Mouse (Mus musculus): ENCODE data around the gene Ush2a. TPM values are rescaled to one million over a fixed set of nuclear protein-coding genes. Genes with fewer than 3 reads are reported as not detected.
A peak's percentile ranks its signal among the peaks of the same experiment; 100 is the strongest.

Ush2a gene
- polyA plus RNA-seq, 1 experiment from 2014 or later: 0.05 TPM

DNA sequence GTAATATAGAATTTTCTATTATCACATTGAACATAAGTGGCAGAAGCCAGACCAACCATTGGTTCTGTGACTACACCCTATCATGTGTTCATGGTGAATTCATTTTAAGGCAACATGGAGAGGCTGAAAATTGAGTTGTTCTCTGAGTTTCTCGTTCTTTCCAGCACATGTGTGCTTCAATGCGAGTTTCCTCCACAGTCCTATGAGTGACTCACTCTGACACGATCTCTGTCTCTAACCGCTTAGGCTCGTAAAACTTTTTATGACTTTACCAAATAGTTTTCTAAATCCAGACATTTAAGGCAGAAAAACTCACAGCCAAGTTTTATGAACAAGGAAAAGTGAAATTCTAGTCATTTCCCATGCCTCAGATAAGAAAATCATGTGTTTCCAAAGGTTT, 597.9 kb downstream of the Ush2a start:
- Histone ChIP-seq H3K9ac (replicated peaks; ENCODE audit: low read length) (no peak overlapping the region), H3K27me3 (ENCODE audit: insufficient read depth, low read length) (no peaks in the 10 kb centered on the region), H3K36me3 (ENCODE audit: insufficient read depth, low read length) (no peaks in the 10 kb centered on the region), H3K4me3 (ENCODE audit: low read length) (no peak overlapping the region), H3K4me1 (ENCODE audit: insufficient read depth, low read length) (no peaks in the 10 kb centered on the region), H3K9me3 (ENCODE audit: low read length) (no peaks in the 10 kb centered on the region), H3K4me2 (replicated peaks; ENCODE audit: low read depth, low read length) (no peak overlapping the region), H3K27ac (ENCODE audit: low read length) (no peak overlapping the region)
- WGBS: 66% methylated on average over 5 of the region's 5 CpGs
- ATAC-seq (ENCODE audit: low FRiP score, low TSS enrichment): no peak

DNA sequence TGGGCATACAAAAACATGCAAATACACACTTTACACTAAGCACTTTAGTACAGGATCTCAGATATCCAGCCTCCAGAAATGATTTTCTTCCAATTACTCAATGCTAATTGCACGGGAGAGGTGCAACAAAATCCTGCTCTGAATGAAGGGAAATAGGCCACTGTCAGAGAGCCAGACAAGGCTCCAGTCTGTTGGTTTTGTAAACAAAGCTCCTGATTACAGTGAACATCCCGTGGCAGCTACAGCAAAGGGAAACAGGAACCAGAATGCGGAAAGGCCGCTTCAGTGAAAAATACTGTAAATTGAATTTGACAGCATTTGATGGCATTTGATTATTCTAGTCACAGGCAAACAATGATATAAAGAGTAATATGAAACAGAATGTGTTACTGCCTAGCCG, 604.1 kb downstream of the Ush2a start:
- H3K27me3 ChIP-seq (ENCODE audit: insufficient read depth, low read length): no peaks in the 10 kb centered on the region
- no peak for ATAC-seq (ENCODE audit: low FRiP score, low TSS enrichment)
- H3K4me2 ChIP-seq (replicated peaks; ENCODE audit: low read depth, low read length): peak overlapping the region; percentile 8; the same call in 1 of the 2 replicates
- no peak overlapping the region for H3K27ac ChIP-seq (ENCODE audit: low read length)
- no peak overlapping the region for H3K4me3 ChIP-seq (ENCODE audit: low read length)
- H3K9me3 ChIP-seq (ENCODE audit: low read length): no peaks in the 10 kb centered on the region
- no peak overlapping the region for H3K9ac ChIP-seq (replicated peaks; ENCODE audit: low read length)
- 19% methylated on average over 5 of the region's 5 CpGs for WGBS
- H3K4me1 ChIP-seq (ENCODE audit: insufficient read depth, low read length): 0 out of 2 replicates have a peak, but pooled peaks cover 6% of the 10 kb centered on the region
- H3K36me3 ChIP-seq (ENCODE audit: insufficient read depth, low read length): no peaks in the 10 kb centered on the region

GRCm38 (mm10) chr1:188866515-188866914, 604.7 kb downstream of the Ush2a start:
- H3K27me3 ChIP-seq (ENCODE audit: insufficient read depth, low read length): no peaks in the 10 kb centered on the region
- WGBS: 52% methylated on average over 11 of the region's 11 CpGs
- no peaks in the 10 kb centered on the region for H3K9me3 ChIP-seq (ENCODE audit: low read length)
- H3K27ac ChIP-seq (ENCODE audit: low read length): no peak overlapping the region
- 0 out of 2 replicates have a peak, but pooled peaks cover 6% of the 10 kb centered on the region for H3K4me1 ChIP-seq (ENCODE audit: insufficient read depth, low read length)
- ATAC-seq (ENCODE audit: low FRiP score, low TSS enrichment): no peak; the same call in 1 of the 2 replicates
- H3K4me3 ChIP-seq (ENCODE audit: low read length): no peak overlapping the region
- H3K4me2 ChIP-seq (replicated peaks; ENCODE audit: low read depth, low read length): peak overlapping the region; percentile 8; the same call in 1 of the 2 replicates
- no peaks in the 10 kb centered on the region for H3K36me3 ChIP-seq (ENCODE audit: insufficient read depth, low read length)
- no peak overlapping the region for H3K9ac ChIP-seq (replicated peaks; ENCODE audit: low read length)

DNA sequence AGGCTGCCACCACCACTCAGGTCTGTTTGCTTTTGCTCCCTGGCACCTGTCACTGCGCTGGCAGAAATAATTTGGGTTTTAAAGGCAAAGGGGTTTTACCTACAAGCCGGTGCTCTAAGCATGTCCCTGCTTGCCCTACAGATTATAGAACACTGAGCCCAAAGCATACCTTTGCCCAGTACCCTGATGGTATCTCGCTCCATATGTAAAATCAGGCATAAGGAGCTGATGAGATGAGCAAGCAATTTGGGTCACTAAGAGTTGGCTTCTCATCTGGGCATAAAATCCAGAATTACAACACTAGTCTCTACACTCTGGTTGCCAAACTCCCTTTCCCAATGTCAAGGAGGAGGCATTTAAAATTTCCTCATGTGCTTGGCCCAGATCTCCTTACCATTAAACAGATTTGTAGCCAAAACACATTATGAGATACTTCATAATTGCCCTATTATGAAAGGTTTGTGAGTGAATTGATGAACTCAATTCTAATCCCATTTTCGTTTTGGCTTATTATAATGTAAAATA, 616.8 kb downstream of the Ush2a start:
- H3K9ac ChIP-seq (replicated peaks; ENCODE audit: low read length): no peak overlapping the region
- WGBS: 82% methylated on average over 4 of the region's 4 CpGs
- H3K36me3 ChIP-seq (ENCODE audit: insufficient read depth, low read length): no peaks in the 10 kb centered on the region
- no peaks in the 10 kb centered on the region for H3K9me3 ChIP-seq (ENCODE audit: low read length)
- H3K27me3 ChIP-seq (ENCODE audit: insufficient read depth, low read length): no peaks in the 10 kb centered on the region
- no peak overlapping the region for H3K27ac ChIP-seq (ENCODE audit: low read length)
- H3K4me3 ChIP-seq (ENCODE audit: low read length): no peak overlapping the region
- no peak overlapping the region for H3K4me2 ChIP-seq (replicated peaks; ENCODE audit: low read depth, low read length)
- no peak for ATAC-seq (ENCODE audit: low FRiP score, low TSS enrichment)
- no peaks in the 10 kb centered on the region for H3K4me1 ChIP-seq (ENCODE audit: insufficient read depth, low read length)

DNA sequence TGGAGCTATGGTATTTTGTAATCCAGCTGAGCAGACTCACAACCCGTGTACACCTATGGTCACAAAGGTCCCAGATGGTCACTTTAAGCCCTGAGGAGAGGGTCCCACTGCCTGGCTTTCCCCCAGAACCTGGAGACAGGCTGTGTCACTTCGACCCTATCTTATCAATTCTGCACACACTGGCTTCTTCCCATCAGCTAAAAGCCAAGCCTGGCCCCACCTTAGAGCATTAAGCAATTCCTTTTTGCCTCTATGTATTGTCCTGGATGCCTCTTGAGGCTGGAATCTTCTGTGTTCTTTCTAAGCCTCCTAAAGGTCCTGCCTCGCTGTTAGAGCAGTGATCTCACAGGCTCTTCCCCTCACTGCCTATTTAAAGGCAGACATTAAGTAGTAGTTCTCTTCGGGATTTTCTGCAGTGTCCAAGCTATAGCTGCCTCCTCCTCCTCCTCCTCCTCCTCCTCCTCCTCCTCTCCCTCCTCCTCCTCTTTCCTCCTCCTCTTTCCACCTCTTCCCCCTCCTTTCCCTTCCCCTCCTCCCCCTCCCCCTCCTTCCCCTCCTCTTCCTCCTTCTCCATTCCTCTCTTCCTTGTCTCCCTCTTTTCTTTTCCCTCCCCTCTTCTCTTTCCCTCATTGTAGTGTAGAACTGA, 635.2 kb downstream of the Ush2a start:
- no peak overlapping the region for H3K4me2 ChIP-seq (replicated peaks; ENCODE audit: low read depth, low read length)
- no peaks in the 10 kb centered on the region for H3K27me3 ChIP-seq (ENCODE audit: insufficient read depth, low read length)
- no peak overlapping the region for H3K27ac ChIP-seq (ENCODE audit: low read length)
- no peak overlapping the region for H3K4me3 ChIP-seq (ENCODE audit: low read length)
- H3K9me3 ChIP-seq (ENCODE audit: low read length): no peaks in the 10 kb centered on the region
- H3K9ac ChIP-seq (replicated peaks; ENCODE audit: low read length): no peak overlapping the region
- 49% methylated on average over 4 of the region's 4 CpGs for WGBS
- ATAC-seq (ENCODE audit: low FRiP score, low TSS enrichment): no peak
- no peaks in the 10 kb centered on the region for H3K36me3 ChIP-seq (ENCODE audit: insufficient read depth, low read length)
- H3K4me1 ChIP-seq (ENCODE audit: insufficient read depth, low read length): no peaks in the 10 kb centered on the region

DNA sequence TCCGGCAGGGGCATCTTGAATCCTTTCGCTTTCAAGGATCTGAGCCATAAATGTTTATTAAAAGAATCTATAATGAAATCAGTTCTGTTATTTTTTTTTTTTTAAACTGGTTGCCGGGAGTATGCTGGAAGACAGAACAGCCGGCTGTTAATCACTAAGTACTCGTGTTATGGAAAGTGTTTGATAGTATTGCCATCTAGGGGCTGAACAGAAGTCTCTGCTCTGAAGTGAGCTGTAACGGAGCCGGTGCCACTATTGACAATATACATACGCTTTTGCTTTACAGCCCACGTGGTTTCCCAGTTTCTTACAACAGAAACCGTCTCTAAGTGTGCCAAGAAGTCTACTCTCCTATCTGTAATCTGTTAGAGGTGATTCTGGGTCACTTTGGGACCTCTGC, 642.3 kb downstream of the Ush2a start:
- no peak overlapping the region for H3K4me2 ChIP-seq (replicated peaks; ENCODE audit: low read depth, low read length)
- no peak overlapping the region for H3K9ac ChIP-seq (replicated peaks; ENCODE audit: low read length)
- no peak overlapping the region for H3K27ac ChIP-seq (ENCODE audit: low read length)
- H3K4me3 ChIP-seq (ENCODE audit: low read length): no peak overlapping the region
- H3K27me3 ChIP-seq (ENCODE audit: insufficient read depth, low read length): no peaks in the 10 kb centered on the region
- no peak for ATAC-seq (ENCODE audit: low FRiP score, low TSS enrichment)
- WGBS: 45% methylated on average over 10 of the region's 10 CpGs
- no peaks in the 10 kb centered on the region for H3K9me3 ChIP-seq (ENCODE audit: low read length)
- H3K4me1 ChIP-seq (ENCODE audit: insufficient read depth, low read length): no peaks in the 10 kb centered on the region
- H3K36me3 ChIP-seq (ENCODE audit: insufficient read depth, low read length): no peaks in the 10 kb centered on the region

DNA sequence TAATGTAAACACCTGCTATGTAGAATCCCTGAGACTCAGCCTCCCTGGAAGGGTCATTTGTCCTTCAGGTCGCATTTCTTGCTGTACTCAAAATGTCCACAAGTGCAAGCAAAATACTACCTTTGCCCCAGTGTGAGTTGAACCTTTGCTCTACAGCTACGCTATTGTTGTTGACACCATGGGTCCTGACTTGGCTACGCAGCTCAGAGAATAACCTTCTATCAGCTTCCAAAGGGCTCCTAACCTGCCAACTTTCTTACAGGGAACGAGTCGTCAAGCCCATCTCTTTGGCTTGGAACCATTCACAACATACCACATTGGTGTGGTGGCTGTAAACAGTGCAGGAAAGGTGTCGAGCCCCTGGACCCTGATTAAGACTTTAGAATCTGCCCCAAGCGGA, 644.4 kb downstream of the Ush2a start:
- H3K36me3 ChIP-seq (ENCODE audit: insufficient read depth, low read length): no peaks in the 10 kb centered on the region
- H3K9me3 ChIP-seq (ENCODE audit: low read length): no peaks in the 10 kb centered on the region
- H3K4me2 ChIP-seq (replicated peaks; ENCODE audit: low read depth, low read length): no peak overlapping the region
- no peak overlapping the region for H3K4me3 ChIP-seq (ENCODE audit: low read length)
- no peaks in the 10 kb centered on the region for H3K4me1 ChIP-seq (ENCODE audit: insufficient read depth, low read length)
- whole genome bisulfite sequencing: 72% methylated on average over 7 of the region's 7 CpGs
- no peak overlapping the region for H3K9ac ChIP-seq (replicated peaks; ENCODE audit: low read length)
- H3K27ac ChIP-seq (ENCODE audit: low read length): no peak overlapping the region
- ATAC-seq (ENCODE audit: low FRiP score, low TSS enrichment): no peak
- no peaks in the 10 kb centered on the region for H3K27me3 ChIP-seq (ENCODE audit: insufficient read depth, low read length)

- Histone ChIP-seq H3K9me3 (ENCODE audit: low read length) (no peaks in the 10 kb centered on the region), H3K4me3 (ENCODE audit: low read length) (no peak overlapping the region), H3K36me3 (ENCODE audit: insufficient read depth, low read length) (no peaks in the 10 kb centered on the region), H3K4me2 (replicated peaks; ENCODE audit: low read depth, low read length) (no peak overlapping the region), H3K4me1 (ENCODE audit: insufficient read depth, low read length) (no peaks in the 10 kb centered on the region), H3K27ac (ENCODE audit: low read length) (no peak overlapping the region), H3K9ac (replicated peaks; ENCODE audit: low read length) (no peak overlapping the region), H3K27me3 (ENCODE audit: insufficient read depth, low read length) (no peaks in the 10 kb centered on the region)
- WGBS: 87% methylated on average over 11 of the region's 11 CpGs
- ATAC-seq (ENCODE audit: low FRiP score, low TSS enrichment): no peak
Observed at GRCm38 (mm10) chr1:188910656-188911055, 648.8 kb downstream of the Ush2a start.

- Histone ChIP-seq H3K36me3 (ENCODE audit: insufficient read depth, low read length) (no peaks in the 10 kb centered on the region), H3K27ac (ENCODE audit: low read length) (no peak overlapping the region), H3K4me1 (ENCODE audit: insufficient read depth, low read length) (no peaks in the 10 kb centered on the region), H3K9me3 (ENCODE audit: low read length) (peaks cover 2% of the 10 kb centered on the region; the same call in 1 of the 2 replicates), H3K27me3 (ENCODE audit: insufficient read depth, low read length) (no peaks in the 10 kb centered on the region), H3K4me3 (ENCODE audit: low read length) (no peak overlapping the region), H3K9ac (replicated peaks; ENCODE audit: low read length) (no peak overlapping the region), H3K4me2 (replicated peaks; ENCODE audit: low read depth, low read length) (no peak overlapping the region)
- 25% methylated on average over 1 of the region's 1 CpGs for WGBS
- ATAC-seq (ENCODE audit: low FRiP score, low TSS enrichment): no peak
Observed at GRCm38 (mm10) chr1:188919946-188920345, 658.1 kb downstream of the Ush2a start.

DNA sequence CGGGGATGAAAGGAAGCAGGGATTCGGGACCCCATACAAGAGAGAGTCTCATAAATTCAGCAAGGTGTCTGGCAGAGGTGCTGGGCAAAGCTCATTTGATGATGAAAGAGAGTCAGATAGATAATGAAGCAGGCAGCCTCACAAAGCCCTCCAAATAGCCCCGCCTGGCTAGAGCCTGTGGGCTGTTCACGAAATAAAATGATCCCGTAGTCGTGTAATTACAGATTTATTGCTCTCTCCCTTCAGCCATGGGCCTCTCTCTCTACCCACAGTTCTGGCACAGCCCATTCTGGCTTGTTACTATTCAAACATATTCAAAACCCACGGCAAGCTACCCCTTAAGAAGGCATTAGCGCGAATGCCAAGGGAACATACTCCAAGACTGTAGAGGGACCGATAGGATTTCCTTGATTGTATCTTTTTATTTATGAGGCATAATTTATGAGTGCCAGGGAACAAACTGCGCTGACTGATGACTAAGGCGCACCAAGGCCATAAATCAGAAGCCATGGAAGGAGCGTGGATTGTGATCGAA, 675.5 kb downstream of the Ush2a start:
- 35% methylated on average over 14 of the region's 14 CpGs for WGBS
- ATAC-seq (ENCODE audit: low FRiP score, low TSS enrichment): no peak

More for the DNA sequence above, 675.5 kb downstream of the Ush2a start:
- Histone ChIP-seq H3K27ac (ENCODE audit: low read length) (no peak overlapping the region), H3K4me1 (ENCODE audit: insufficient read depth, low read length) (no peaks in the 10 kb centered on the region), H3K9me3 (ENCODE audit: low read length) (no peaks in the 10 kb centered on the region), H3K4me3 (ENCODE audit: low read length) (no peak overlapping the region), H3K36me3 (ENCODE audit: insufficient read depth, low read length) (no peaks in the 10 kb centered on the region), H3K4me2 (replicated peaks; ENCODE audit: low read depth, low read length) (no peak overlapping the region), H3K9ac (replicated peaks; ENCODE audit: low read length) (no peak overlapping the region), H3K27me3 (ENCODE audit: insufficient read depth, low read length) (no peaks in the 10 kb centered on the region)

All from kidney, embryonic 16.5 days (tissue).